Mouse (Mus musculus) frontal cortex, postnatal 14 days (tissue): ENCODE data around the gene Sh3rf3.

Experiments
- DNase-seq, 2 experiments: peaks; one replicate each; pipeline ENCODE4 v3.0.0; 2022; ENCODE audit warnings: low spot score in 2 of 2

The Sh3rf3 gene

GRCm38 (mm10) chr10:59105885-59106284, 292.7 kb downstream of the Sh3rf3 start:
- no peak for DNase-seq

DNA sequence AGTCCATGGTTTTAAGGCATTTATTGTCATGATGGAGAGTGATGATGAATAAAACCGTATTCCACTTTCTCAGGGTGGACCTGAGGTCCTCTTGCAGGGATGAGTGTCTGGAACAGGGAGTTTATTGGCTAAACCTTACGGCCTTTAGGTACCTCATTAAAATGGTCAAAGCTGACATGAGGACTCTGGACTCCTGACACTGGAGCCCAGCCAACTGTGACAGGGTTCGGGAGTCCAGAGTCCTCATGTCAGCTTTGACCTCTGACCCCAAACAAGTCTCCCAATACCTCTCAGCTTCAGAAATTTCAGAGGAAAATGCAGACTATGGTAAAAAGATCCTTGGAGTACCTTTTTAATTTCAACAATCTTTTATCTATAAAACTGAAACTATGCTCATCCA, 293.5 kb downstream of the Sh3rf3 start:
- DNase-seq, result no peak

DNA sequence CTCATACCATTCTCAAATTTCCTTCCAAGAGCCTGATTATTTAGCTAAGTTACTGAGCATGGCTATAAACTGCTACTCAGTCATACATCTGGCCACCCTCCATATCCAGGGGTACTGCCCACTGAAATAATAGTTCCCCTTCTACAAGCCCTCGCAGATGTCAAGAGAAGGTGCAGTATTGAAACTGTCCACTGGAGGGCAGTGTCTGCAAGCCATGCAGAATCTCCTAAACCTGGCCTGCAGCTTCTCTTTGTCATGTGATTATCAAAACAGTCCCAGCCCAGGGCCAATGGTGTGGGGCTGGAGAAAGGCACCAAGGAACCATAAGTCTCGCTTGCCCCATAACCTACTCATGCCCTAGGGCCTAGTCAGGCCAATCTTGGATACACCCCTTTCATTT, 295.9 kb downstream of the Sh3rf3 start:
- peak in 1 of 2 experiments; percentile 81 for DNase-seq

DNA sequence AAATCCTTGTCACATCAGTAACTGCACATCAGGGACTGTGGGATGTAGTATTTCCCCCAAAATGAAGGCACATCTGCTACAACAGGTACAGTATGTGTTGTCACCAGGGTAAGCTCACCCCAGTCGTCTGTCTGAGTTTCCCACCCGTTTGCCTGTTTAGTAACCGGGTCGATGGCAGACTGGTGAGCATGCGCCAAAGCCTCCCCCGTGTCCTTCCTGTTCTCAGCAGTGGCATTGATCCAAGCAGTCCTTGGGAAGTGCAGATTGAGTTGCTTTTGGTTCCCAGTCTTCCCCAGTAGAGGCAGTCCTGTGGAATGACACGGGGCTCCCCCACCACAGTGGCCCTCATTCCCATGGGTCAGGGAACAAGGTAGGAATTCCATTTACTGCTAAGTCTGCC, 297.2 kb downstream of the Sh3rf3 start:
- DNase-seq, result no peak

DNA sequence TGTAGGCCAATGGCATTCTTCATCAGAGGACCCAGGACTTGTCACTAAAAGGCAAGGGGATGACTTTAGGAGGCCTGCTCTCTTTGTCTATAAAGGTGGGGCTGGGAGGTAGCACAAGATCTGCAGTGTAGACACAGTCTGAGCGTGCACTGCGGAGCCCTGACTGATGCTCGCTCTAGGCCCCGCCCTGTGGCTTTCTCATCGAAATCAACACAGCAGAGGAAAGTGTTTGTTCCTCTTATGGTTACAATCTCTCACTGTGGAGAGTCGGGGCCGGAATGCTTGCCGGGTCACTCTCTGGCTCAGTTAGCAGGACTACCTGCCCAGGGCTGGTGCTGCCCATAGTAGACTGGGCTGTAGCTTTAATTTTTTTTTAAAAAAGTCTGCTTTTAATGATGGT, 299.6 kb downstream of the Sh3rf3 start:
- no peak for DNase-seq

DNA sequence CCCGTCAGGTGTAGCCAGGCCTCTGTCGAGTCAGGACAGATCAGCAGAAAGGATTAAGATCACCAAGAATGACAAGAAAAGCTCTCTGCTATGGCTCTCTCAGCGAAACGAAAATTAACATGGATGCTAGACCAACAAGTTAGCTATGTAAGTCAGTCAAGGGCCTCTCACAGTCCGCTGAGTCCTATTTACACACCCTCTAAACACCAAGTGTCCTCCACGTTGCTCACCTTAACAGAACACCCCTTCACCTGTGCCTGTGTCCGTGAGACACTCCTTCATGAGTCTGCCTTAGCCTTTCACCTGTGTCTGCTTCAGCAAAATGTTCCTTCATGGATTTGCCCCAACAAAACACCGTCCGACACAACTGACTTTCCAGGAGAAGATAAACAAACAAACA, 300.2 kb downstream of the Sh3rf3 start:
- DNase-seq, result no peak

GRCm38 (mm10) chr10:59114535-59115291, 301.6 kb downstream of the Sh3rf3 start:
- DNase-seq, result peak; percentile 62 to 68

- no peak for DNase-seq
Measured at GRCm38 (mm10) chr10:59115691-59116090, 302.5 kb downstream of the Sh3rf3 start.

- no peak for DNase-seq
Measured at GRCm38 (mm10) chr10:59116331-59116730, 303.2 kb downstream of the Sh3rf3 start.

DNA sequence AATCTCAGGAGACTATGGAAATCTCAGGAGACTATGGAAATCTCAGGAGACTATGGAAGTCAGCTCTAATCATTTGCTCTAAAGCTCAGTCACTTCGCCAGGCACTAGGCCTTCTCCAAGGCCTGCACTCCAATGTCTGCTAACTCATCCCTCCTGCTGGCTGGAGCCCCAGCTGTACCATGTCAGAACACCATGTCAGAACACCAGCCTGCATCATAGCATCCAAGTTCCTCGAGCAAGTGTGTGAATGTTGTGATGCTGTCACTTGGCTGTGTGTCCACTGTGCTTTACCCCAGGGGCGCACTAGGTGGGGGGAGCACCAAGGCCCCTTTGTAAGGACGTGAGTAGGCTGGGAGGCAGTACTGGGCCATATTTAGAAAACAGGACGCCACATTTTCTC, 304.4 kb downstream of the Sh3rf3 start:
- no peak for DNase-seq

DNA sequence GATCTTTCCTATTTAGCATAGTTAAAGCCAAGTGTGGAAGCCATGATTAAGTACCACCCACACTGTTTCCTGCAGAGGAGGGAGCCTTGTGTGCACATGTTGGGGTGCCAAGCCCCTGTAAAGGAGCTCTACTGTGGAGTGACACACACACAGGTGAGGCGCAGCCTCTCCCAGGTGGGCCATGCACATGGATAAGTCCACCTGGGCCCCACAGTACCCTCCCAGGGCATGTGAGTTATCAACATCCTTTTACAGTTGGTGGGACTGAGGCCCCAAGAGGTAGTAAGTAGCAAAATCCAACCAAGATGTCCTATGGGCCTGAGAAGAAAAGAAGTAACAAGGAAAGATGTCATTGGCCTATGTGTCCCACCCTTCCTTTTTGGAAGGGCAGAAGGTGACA, 305.8 kb downstream of the Sh3rf3 start:
- no peak for DNase-seq

DNA sequence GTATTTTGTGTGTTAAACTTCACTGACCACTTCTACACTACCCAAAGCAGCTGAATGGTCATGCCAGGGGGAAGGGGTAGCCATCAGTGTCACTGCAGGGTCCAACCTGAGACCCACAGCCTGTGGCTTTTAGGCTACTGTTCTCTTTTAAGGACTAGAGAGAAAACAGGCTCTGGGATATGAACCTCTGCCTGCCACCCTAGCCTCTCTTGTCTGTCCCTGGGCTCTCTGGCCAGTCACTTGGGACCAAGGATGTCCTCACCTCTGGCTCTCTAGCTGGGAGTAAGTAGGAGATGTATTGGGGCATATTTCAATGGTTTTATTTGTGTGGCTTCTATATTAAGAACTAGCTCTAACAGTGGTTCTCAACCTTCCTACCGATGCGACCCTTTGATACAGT, 306.7 kb downstream of the Sh3rf3 start:
- DNase-seq, result no peak

- DNase-seq, result no peak
Measured at GRCm38 (mm10) chr10:59125497-59125896, 312.3 kb downstream of the Sh3rf3 start.

GRCm38 (mm10) chr10:59127637-59128036, 314.5 kb downstream of the Sh3rf3 start:
- DNase-seq, result no peak

DNA sequence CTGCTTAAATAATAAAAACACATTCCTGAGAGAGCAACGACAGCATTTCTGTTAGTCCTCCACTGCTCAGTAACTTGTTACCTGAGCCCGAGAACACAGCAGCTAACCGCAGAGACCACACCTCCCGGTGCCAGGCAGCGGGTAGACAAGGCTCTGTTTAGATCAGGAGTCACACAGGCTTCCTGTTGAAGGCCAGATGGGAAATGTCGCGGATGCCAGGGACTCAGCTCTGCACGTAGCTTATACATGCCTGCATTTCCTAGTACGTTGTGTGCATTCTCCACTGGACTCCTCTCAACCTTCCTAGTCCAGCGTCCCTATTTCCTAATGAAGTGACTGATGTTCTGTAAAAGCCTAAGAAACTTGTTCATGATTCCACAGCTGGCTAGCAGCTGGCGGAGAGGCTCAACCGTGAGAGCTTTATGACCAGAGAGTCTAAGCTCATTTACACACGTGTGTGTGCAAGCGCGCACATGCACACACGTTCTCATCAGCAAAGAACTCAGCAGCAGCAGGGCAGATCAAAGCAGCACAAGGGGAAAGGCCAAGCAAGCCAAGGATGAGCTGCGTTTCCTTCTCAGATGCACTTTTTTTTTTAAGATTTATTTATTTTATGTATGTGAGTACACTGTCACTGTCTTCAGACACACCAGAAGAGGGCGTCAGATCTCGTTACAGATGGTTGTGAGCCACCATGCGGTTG, 318.9 kb downstream of the Sh3rf3 start:
- DNase-seq, result no peak

DNA sequence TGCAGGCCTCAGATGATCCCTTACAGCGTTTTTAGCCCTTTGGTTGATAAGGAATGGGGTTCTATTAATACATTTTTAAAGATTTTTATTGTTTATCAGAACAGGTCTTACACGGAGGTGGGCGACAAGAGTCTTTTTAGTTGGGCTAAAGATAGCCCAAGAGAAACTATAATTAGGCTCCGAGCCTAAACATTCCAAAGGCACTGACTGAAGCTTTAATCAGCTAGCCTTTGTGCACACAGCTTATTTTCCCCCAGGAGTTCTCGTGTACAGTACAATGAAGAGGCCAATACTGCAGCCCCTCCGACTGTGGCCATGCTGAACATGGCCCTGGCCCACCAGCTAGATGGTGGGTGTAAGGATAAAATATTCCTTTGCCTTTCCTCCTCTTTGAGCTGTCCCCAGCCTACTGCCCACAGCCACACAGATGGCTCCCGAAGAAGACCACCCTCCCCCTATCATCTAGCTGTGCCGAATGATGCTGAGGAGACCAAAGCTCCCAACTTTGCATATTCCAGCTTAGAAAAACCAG, 320.4 kb downstream of the Sh3rf3 start:
- no peak for DNase-seq

- DNase-seq, result no peak
Measured at GRCm38 (mm10) chr10:59149956-59150383, 336.8 kb downstream of the Sh3rf3 start.

GRCm38 (mm10) chr10:59150938-59151657, 337.9 kb downstream of the Sh3rf3 start:
- no peak for DNase-seq

DNA sequence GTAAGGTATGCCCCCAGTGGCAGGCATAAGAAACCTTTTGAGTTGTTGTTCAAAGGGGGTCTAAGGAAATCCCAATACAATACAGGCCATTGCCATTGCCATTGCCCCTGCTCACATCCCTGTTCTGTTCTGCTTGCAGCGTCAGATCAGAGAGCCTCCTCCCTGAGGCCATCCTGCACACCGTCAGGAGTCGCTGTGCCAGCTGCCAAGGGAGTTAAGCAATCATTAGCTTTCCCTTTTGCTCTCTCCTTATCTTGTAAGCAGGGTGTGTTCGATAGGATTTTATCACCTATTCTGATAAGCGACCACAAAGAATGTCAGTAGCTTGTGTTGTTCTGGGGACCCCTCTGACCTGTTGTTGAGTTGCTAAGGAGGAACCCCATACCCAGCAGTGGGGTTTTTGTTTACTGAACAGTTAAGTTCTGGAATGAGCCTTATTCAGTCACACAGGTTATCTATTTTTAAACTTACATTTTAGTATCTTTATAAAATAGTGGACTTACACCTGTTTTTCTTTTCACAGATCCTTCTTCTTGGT, 339.5 kb downstream of the Sh3rf3 start:
- no peak for DNase-seq

DNA sequence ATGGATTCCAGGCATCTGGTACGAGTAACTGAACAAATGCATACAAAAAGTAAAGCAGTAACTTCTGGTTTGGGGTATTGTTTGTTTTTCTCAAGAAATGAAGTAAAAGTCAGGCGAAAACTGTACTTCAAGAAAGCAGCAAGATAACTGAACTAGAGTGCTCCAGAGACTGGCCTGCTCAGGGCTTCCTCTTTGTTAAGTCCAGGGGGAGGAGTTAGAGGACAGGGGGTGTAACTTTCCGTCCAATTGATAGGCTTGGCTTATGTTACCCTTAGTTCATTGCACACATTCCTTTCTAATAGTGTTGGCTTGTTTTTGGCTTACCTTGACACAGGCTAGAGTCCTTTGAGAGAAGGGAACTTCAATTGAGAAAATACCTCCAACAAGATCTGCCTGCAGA, 345.5 kb downstream of the Sh3rf3 start:
- no peak for DNase-seq

- DNase-seq, result no peak
Measured at GRCm38 (mm10) chr10:59162185-59162897, 349.2 kb downstream of the Sh3rf3 start.
